Mouse (Mus musculus) CH12F3 (cell line): Measurements from ENCODE around the gene Sppl2b.

ENCODE experiments used
- in situ Hi-C: fragments of 300-500 bp; cut with MboI; formaldehyde crosslinking; loops from 2 replicates; pipeline ENCODE4 v1.14.3; 2020; ENCODE audit warnings: low sequenced_read_pairs

Gene Sppl2b

GRCm38 (mm10) chr10:80917336-80917778 is 62.3 kb downstream of the Sppl2b start:
- in situ Hi-C loops, result no loop called here

DNA sequence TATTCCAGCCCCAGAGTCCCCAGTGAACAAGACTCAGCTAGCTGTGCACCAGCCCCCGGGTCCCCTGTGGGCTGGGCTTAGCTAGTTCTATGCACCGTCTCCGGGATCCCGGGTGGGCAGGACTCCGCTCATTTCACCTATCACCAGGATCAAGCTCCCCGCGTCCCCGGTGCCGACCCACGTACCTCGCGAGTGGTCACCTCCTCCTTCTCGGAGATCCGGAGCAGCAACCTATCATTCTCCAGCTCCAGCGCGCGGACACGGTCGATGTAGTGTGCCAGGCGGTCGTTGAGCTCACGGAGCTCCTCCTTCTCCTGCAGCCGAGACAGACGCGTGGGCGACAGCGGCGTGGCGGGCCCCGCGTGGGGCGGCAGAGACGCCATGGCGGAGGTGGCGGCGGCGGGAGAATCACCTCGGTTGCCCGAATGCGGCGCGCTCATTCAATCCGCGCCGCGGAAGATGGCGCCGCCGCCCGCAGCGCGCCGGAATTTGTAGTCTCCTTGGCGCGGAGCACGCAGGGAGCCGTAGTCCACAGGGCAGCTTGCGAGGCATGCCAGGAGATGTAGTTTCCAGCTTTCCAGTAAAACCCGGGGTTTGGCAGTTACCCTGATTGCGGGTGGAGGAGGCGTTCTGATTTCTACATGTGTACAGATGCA is 62.8 kb downstream of the Sppl2b start, which contains the start of gene Lmnb2:
Gene Lmnb2, minus strand, starts transcription at position 467 of the 656 bp plus-strand sequence.
- in situ Hi-C loops, result no loop called here
